Mouse (Mus musculus): ENCODE measurements around the gene Gm44805.
A peak's percentile ranks its signal among the peaks of the same experiment; 100 is the strongest.

Gm44805 gene

DNA sequence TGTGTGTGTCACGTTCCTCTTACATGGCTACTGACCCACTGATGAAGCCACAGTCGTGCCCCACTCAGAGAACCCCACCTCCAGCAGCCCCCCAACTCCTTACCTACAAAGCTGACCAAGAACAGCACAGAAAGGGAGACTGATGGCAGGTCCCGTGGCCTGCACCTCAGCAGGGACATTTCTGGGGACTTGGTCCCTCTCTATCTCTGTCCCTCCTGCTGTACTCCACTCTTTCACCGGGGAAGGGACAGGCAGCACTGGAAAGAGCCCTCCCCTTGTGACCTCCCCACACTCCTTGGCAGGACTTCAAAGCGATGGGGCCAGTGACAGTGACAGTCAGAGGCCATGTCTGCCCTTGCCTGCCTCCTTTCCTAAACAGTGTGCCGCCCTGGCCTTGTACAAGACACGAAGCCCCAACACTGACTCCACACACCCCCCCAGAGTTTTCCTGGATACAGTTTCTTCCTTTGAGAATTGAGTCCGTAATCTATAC lies at the start of gene Gm44805, which contains the start of gene Apoc4:
Gene Gm44805 (minus strand): TSS at position 222 of the 493 bp plus-strand sequence.
Gene Apoc4 (minus strand): TSS at position 278 of the 493 bp plus-strand sequence.
- DNase-seq (ENCODE audit: low read depth, low spot score), result no peak

DNA sequence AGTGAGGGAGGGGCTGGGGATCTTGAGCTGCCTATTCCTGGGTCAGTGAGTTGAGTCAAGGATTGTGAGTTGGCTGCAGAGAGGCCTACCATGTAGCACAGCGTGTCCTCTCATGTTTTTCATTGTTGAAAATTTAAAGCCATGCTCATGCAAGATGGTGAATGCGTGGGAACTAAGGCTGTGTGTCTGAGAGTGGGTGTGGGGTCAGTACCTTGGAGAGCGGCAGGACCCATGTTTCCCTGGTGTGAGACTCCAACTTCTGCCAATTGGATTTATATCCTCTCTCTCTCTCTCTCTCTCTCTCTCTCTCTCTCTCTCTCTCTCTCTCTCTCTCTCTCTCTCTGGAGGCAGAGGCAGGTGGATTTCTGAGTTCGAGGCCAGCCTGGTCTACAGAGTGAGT lies 45.3 kb upstream of the Gm44805 start:
- DNase-seq (ENCODE audit: low read depth, low spot score), result no peak

DNA sequence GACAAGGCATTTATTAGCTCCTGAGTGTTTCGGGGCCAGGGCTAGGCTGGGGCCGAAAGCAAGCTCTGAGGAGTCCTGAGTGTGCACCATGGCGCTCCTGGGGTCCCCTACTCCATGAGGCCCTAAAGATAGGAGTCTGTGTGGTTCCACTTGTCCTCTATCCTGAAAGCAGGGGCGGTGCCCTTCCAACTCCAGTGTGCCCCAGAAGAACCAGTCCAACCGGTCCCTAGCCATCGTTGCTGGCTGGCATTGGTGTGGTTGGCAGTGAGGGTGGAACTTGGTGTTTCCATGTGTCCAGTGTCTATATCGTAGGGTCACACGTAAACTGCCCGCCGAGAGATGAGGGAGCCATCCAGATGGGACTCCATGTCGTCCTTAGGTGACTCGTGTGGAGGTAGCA lies 42.9 kb upstream of the Gm44805 start:
- DNase-seq (ENCODE audit: low read depth, low spot score), result no peak

DNA sequence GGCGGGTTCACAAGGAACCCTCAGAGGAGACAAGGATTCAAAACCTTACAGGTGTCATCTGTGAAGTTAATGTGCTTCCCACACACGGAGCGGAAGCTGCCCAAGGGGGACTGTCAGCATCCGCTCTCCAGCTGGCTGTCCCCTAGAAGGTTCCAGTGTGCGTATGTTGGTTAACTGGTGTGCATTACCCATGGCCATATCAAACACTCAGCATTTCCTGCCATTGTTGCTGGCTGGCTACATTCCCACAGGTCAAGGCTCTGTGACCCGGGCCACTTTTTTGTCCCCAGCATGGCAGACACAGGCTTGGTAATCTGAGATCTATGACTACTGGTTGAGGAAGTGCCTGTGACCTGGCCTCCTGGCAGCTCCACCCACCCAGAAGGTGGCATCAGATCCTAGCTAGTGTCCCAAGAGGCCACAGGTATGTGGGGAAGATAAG lies 41.6 kb upstream of the Gm44805 start:
- no peak for DNase-seq (ENCODE audit: low read depth, low spot score)

DNA sequence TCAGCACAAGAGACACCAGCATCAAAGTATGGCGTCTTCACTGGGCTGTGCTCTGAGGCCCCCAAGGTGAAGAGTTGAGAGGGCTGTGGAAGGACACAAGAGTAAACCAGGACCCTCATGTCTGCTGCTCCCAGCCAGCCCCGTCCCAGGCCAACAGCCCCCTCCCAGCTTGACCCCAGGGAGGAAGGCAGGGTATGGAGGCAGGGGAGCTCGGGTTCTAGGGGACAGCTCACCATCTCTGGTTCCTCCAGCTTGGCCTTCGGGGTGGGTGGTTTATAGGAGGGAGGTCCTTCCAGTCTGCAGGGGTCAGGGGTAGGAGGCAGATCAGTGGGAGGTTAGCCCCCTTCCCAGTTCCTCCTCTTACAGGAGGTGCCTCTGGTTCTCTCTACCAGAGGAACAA lies 38.0 kb upstream of the Gm44805 start:
- no peak for DNase-seq (ENCODE audit: low read depth, low spot score)

DNA sequence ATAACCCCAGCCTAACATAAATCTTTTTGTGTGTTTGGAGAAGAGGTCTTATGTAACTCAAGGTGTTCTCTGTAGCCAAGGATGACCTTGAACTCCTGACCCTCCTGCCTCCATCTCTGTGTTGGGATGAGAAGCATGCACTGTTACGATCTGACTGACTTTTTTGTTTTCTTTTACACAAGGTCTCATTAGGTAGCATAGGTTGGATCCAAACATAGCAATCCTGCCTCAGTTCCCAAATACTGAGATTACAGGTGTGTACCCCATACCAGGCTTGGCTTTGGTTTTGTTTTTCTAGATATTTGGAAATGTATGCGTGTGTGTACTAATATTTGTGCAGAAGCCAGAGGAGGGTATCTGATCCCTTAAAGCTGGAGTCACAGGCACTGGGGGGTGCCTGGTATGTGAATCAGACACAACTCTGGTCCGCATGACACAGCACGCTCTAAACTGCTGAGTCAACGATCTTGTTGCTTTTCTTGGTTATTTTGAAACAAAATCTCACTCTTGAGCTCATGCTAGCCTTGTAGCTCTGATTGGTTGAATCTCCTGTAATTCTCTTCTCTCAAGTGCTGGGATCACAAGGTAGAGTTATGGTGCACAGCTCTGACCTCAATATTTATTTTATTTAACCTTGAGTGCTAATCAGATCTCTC lies 37.2 kb upstream of the Gm44805 start:
- DNase-seq (ENCODE audit: low read depth, low spot score), result no peak

DNA sequence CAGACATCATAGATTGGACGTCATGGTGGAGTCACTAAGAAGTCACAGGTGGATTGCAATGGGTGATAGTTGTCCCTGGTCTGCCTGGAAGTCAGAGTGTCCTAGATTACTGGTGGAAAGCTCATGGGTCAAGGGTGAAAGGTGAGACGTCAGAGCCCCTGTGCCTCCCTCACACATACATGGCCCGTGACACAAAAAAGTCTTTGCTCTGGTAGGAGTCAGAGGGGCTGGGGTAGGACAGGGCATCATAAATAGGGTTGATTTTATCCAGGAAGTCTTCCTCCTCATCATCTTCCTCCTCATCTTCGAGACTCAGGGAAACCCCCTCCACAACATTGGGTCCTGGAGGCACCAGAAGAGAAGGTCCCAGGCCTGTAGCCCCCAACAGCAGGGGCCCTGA lies 36.1 kb upstream of the Gm44805 start:
- no peak for DNase-seq (ENCODE audit: low read depth, low spot score)

DNA sequence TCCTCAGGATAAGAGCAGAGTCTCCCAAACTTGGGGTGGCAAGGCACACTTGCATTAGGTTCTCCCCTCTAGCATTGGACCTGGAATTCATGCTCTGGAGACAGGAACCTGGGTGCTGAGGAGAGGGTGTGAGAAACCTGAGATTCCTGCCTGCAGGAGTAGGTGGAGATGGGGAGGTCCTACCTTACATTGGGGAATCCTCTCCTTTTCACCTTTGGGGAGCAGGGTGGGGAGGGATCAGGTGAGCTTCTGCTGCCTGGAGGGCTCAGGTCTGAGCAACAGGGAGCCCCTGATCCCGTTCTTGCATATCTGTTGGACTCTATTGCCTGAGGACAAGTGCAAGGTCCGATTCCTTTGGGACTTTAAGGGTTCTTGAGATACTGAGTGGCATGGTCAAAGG lies 35.6 kb upstream of the Gm44805 start:
- no peak for DNase-seq (ENCODE audit: low read depth, low spot score)

DNA sequence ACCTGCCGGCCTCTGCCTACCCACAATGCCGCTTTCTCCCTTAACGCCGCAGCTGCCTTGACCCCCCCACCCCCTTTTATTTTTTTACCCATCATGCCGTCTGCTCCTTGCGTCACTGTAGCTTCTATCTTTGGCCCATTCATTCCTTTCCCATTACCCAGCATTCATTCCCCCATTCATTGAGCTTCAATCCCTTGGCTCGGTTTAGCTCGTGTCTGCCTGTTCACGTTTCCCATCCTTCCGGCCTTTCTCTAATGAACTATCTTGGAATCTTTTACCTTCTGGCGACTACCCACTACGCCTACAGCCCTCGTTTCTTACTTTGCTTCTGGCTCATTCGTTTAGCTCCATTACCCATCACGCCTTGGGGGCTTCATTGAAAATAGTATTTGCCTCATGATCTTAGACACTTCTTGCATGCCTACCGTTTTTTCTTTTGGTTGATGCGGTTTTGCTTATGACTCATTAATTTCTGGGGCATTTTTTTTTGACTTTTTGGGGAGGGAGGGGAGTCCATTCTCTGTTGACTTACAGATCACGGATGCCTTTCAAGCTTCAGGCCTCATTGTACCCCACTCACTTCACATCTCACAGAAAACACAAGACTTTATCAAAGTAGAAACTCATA lies 34.9 kb upstream of the Gm44805 start:
- no peak for DNase-seq (ENCODE audit: low read depth, low spot score)

DNA sequence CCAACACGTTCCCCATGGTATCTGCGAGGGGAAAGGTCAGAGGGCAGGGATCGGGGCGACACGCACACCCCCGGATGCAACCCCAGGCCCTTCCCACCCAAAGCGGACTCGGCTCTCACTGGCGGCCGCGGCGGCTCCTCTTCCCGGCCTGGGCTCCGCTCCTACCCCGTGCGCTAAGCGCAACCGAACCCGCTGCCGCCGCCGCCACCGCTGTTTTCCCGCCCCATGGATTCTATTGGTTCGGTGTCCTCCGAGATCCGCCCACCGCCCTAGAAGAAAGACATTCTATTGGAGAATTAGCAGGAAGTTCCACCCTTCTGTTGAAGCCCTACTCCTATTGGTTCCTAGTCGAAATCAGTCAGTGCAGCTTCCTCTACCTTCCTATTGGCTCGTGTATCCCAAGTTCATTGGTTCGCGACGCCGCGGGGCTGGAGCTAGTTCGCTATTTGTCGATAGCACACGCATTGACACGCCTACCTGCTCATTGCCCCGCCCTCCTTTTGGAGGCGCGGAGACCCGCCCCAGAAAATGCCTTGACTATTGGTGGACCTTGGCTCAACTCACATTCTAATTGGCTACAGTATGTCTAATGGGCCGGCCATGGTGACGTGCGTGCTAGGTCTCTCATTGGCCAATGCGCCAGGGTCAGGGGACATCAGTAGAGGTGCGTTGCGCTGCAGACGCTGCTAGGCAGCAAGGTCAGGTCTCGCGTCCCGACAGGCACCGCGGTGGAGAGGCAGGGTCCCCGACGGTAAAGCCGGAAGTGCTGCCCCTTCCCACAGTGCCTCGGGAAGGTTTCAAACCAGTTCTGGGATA lies 34.2 kb upstream of the Gm44805 start, which contains the start of gene Tomm40:
Gene Tomm40 (minus strand): TSS at position 200 of the 816 bp plus-strand sequence.
- peak; percentile 100 for DNase-seq (ENCODE audit: low read depth, low spot score)

DNA sequence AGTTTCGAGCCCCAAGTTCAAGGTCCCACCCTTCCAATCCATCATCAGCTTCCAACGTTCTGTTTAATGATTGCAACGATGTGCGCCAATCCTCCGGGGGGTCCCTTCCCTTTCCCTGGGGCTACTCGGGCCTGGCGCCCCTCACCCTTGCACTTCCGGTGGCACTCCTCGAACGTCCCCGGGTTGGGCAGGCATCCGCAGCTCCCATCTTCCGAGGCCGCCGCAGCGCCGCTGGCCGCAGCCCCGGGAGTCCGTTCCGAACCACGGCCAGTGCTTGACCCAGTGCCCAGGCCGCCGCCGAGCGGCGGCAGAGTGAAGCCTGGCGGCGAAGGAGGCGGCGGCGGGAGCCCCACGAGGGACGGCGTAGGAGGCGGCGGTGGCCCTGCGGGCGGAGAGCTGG lies 33.6 kb upstream of the Gm44805 start:
- peak; percentile 28 for DNase-seq (ENCODE audit: low read depth, low spot score)

DNA sequence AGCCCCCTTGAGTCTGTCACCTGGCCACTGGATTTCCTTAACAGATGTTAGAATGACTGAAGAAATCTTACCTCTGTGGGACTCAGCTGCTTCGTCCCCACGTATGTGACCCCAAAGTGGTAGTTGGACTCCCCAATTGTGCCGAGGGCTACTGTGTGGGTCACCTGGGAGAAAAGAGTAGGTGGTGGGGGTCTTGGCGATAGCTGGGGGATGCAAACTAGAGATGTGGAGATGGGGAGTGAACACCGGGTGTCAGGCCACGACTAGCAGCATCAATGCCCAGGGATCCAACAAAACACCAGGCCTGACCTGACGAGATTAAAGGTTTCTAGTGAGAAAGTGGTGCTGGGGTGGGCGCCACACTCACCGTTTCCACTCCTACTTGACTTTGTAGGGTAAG lies 32.4 kb upstream of the Gm44805 start:
- DNase-seq (ENCODE audit: low read depth, low spot score), result no peak

DNA sequence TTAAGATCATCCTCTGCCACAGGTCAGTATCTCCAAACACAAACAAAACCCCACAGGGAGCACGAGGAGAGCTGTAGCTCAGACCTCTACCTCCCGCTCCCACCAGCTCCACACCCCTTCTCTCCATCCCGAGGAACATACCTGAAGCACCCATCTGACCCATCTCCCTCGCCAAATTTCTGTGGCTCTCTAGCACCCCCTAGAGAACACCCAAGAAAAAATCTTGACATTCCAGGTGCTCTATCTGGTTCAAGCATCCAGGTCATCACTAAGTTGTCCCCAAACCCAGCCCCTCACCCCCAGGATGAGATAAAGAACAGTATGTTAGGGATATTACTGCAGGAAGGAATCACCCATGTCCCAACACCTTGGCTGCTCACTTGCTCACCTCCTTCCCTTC lies 32.0 kb upstream of the Gm44805 start:
- DNase-seq (ENCODE audit: low read depth, low spot score), result peak; percentile 22

DNA sequence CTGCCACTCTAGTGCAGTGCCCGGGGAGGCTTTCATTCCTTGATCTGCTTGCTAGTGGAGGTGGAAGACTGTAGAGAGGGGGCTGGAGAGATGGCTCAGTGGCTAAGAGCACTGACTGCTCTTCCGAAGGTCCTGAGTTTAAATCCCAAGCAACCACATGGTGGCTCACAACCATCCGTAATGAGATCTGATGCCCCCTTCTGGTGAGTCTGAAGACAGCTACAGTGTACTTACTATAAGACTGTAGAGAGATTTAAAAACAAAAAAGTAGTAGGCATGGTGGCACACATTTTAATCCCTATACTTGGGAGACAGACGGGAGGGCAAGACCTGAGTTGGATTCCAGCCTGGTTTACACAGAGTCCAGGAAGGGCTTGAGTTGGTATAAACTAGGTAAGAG lies 31.2 kb upstream of the Gm44805 start:
- DNase-seq (ENCODE audit: low read depth, low spot score), result peak; percentile 13

DNA sequence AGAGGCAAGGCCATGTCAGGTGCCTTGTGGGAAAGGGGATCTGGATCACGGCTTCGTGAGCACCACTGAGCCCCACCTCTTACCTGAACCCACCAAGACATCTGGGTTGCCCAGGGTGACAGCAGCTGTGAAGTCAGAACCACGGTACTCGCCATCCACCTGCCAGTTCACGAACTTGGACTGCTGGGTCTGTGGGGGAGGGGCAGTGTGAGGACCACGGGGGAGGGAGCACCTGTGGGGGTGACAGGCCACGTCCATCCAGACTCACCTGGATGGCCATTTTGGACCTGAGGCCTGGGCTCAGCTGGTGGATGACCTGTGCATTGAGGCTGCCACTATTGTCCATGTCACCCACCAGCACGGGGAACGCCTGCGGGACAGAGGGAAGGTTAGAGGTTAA lies 29.4 kb upstream of the Gm44805 start:
- no peak for DNase-seq (ENCODE audit: low read depth, low spot score)

DNA sequence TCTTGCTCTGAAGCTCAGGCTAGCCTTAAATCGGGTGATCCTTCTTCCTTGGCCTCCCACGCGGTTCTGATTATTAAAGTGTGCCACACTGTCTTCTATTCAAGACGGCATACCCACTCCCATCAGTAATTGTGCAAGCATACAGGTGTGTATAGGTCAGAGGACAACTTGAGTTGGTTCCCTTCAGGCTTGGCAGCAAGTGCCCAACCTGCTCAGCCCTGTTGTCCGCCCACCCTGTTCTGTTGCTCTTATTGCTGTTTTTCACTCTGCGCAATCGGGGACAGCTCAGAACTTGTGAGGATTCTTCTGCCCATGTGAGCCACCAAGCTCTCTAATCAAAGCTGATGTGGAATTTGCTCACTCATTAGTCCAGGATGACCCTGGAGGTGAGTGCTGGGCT lies 24.0 kb upstream of the Gm44805 start:
- no peak for DNase-seq (ENCODE audit: low read depth, low spot score)

DNA sequence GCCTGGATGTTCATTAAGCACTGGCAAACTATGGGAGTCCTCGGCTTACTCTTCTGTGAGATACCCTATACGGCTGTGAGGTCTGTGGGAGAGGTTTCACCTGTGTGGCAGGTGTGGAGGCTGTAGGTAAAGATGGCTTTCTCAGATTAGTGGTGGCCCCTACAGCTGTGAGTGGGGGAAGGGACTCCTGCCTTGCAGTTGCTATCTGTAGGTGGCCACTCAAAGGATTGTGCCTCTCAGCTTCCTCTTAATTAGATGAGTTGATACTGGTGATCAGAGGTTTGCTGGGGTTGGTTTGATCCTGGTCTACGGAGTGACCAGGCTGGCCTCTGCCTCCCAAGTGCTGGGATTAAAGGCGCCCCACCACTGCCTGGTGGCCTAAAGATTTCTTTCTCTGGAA lies 23.3 kb upstream of the Gm44805 start:
- DNase-seq (ENCODE audit: low read depth, low spot score), result no peak

DNA sequence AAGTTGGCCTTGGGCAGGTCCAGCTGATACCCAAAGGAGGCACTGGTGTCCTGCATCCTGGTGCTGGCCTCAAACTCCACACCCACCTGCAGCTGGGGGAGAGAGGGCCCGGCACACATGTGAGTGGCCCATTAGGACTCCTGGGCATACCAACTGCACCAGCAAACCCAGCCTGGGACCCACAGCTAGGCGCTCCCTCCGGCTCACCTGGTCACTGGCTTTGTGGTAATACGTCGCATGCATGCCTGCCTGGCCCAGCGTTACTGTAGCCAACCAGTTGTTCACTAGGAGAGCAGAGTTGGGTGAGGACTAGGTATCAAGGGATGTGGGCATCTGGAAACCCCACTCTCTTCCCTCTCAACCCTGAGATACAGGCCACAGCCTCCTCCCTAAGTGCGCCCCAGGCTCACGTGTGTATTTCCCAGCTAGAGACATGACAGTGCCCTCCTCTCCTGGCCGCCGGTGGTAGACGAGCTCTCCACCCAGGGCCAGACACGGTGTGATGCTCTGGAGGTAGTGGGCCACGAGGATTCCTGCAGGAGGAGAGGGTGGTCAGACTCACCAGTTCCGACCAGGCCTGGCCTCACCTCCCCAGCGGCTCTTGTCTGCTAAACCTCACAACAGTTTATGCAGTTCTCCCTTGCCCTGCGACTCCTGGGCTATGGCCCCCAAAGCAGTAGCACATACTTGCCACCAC lies 21.8 kb upstream of the Gm44805 start:
- DNase-seq (ENCODE audit: low read depth, low spot score), result no peak

DNA sequence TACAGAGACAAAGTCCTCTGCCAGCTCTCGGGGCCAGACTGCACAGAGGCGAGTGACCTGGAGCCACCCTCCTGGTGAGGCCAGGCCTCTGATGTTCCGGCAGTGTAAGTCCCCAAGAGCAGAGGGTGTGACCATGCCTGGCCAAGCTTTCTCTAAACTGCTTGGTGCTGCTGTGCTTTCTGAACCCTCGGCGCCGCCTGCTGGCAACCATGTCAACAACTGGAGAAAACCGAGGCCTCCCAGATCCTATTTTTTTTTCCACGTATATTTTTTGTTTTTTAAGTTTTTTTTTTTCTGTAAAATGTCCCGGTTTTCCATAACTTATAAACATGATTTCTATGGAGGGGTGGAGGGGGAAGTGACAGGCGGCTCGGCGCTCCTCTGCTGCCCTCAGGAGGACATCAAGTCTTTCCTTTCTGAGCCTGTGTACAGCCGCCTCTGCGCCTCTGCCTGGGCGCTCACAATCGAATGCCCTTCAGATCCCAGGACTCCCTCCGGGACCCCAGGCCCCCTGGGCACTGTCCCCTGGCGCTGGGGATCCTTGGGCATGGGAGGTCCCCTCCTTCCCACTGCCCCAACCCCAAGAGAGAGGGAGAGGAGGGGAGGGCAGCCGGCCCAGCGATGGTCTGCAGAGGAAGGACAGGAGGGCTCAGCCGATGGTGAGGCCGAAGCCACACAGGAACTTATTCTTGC lies 20.0 kb upstream of the Gm44805 start:
- DNase-seq (ENCODE audit: low read depth, low spot score), result peak; percentile 58

DNA sequence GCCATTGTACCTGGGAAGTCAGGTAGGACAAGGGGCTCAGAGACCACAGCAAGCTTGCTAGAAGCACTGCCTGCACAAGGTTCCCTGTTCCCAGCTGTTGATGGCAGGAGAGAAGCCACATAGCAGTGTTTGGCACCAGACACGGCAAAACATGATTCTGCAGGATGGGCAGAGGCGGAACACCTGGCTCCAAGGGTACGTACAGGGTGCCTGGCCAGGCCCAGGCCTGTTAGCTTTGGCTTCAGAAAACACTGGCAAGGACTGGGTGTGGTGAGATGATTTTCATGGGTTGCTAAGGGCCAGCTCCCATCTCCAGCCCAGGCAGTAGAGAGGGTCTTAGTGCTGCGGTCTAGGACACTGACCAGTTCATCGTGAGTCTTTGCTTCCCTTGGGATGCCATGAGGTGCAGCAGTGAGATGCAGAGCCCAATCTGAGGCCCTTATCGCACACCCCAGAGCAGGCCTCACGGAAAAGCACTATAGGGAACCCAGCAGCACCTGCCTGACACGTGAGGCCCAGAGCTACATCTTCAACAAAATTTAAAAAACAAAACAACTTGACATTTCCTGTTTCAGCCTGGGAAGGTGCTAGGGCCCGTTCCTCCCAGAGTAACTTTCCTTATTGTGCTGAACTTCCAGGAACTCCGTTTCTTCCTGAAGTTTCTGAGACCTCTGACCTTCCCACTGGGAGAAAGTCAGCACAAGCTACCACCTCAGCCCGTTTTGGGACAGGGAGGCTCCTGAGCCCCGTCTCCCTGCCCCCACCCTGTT lies 19.3 kb upstream of the Gm44805 start:
- DNase-seq (ENCODE audit: low read depth, low spot score), result no peak

DNA sequence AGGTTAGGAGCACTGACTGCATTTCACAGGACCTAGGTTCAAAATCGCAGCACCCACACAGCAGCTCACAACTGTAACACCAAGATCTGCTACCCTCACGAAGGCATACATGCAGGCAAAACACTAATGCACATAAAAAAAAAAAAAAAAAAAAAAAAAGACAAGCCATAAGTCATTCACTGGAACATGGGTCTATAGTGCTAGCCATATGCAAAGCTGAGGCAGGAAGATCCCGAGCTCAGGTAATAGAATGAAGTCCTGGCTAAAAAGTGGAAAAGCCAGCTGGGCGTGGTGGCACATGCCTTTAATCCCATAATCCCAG lies 18.6 kb upstream of the Gm44805 start:
- DNase-seq (ENCODE audit: low read depth, low spot score), result no peak

Data from mesoderm, embryonic 11.5 days (tissue).